Mouse (Mus musculus): ENCODE data around the gene Arsb. TPM values are rescaled to one million over a fixed set of nuclear protein-coding genes. Genes with fewer than 3 reads are reported as not detected.

Arsb gene
- polyA plus RNA-seq, 1 experiment from 2014 or later, result 4.1 TPM

DNA sequence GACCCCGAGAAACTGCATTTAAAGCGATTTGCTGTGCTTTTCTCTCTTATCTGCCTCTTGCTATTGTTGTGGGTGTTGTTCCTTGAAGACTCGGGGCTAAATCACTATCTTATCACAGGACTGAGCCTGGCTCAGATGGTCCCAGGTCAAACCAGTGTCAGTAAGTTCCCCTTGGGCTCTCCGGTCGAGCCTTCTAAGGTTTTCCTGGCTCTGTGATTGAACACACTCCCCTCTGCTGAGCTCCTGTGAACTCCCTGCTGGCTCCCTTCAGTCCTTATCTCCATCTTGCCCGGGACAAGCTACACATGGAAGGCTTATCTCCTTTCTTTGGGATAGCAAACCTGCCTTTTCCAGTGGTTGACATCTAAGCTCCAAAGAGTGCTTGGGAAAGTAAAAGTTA lies 180.1 kb downstream of the Arsb start:
- DNase-seq (no peak), ATAC-seq (no peak)
- Histone ChIP-seq H3K36me3 (replicated peaks; ENCODE audit: insufficient read depth, low read length) (no peaks in the 10 kb centered on the region), H3K9me3 (ENCODE audit: low read length) (no peaks in the 10 kb centered on the region), H3K27me3 (ENCODE audit: insufficient read depth, low read length) (no peaks in the 10 kb centered on the region), H3K4me1 (ENCODE audit: insufficient read depth) (peaks cover 2% of the 10 kb centered on the region; the same call in 1 of the 2 replicates), H3K4me3 (ENCODE audit: low read depth, low read length) (no peak overlapping the region), H3K9ac (replicated peaks) (no peak overlapping the region), H3K4me2 (ENCODE audit: low read depth, low read length) (no peak overlapping the region), H3K27ac (ENCODE audit: low read depth) (no peak overlapping the region)
- WGBS (ENCODE audit: insufficient replicate concordance), result 29% methylated on average over 6 of the region's 6 CpGs
- TF ChIP-seq EP300 (IDR thresholded peaks at IDR 0.05; ENCODE audit: low read depth) (no peak), CTCF (IDR thresholded peaks at IDR 0.05; ENCODE audit: low read depth) (no peak)

DNA sequence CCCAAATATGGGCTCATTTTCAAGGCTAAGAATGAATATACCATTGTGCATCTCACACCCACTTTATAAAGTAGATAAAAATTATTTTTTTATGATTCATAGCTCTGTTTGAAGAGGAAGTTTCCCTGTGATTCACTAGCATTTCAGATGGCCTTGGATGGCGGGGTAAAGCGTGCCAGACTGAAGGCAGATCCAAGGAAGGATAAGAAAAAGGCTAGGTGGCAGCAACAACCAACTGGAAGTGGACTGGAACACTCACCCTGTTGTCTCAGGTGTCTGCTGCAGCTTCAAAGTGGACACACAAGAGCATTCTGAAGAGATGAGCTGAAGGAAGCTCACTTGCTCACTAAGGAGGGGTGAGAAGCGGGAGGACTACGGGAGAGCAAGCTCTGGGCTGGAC lies 181.0 kb downstream of the Arsb start:
- Histone ChIP-seq H3K27ac (ENCODE audit: low read depth) (no peak overlapping the region), H3K4me3 (ENCODE audit: low read depth, low read length) (no peak overlapping the region), H3K4me1 (ENCODE audit: insufficient read depth) (peaks cover 2% of the 10 kb centered on the region; the same call in 1 of the 2 replicates), H3K27me3 (ENCODE audit: insufficient read depth, low read length) (no peaks in the 10 kb centered on the region), H3K9ac (replicated peaks) (no peak overlapping the region), H3K9me3 (ENCODE audit: low read length) (no peaks in the 10 kb centered on the region), H3K4me2 (ENCODE audit: low read depth, low read length) (no peak overlapping the region), H3K36me3 (replicated peaks; ENCODE audit: insufficient read depth, low read length) (no peaks in the 10 kb centered on the region)
- 81% methylated on average over 4 of the region's 4 CpGs for WGBS (ENCODE audit: insufficient replicate concordance)
- TF ChIP-seq CTCF (IDR thresholded peaks at IDR 0.05; ENCODE audit: low read depth) (no peak), EP300 (IDR thresholded peaks at IDR 0.05; ENCODE audit: low read depth) (no peak)
- ATAC-seq, result no peak
- no peak for DNase-seq

DNA sequence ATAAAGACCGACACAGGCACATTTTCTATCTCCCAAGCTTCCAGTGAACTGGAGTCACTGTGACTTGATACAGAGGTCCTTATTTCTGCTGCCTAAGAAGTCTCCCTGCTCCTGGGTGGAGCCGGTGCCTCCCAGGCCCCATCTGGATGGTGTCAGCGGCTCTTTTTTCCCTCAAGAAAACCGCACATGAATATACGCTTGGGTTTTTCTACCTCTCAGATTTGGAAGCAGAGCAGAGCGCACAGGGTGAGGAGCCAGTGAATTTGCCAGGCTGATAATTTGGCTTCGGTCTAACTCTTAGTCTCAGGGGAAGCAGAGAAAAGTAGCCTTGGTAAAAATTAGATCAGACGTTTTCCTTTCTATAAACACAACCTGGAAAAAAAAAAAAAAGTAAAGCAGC lies 186.5 kb downstream of the Arsb start:
- H3K9me3 ChIP-seq (ENCODE audit: low read length), result no peaks in the 10 kb centered on the region
- TF ChIP-seq CTCF (IDR thresholded peaks at IDR 0.05; ENCODE audit: low read depth) (no peak), EP300 (IDR thresholded peaks at IDR 0.05; ENCODE audit: low read depth) (no peak)
- H3K27me3 ChIP-seq (ENCODE audit: insufficient read depth, low read length), result no peaks in the 10 kb centered on the region
- WGBS (ENCODE audit: insufficient replicate concordance), result 78% methylated on average over 8 of the region's 8 CpGs
- H3K4me3 ChIP-seq (ENCODE audit: low read depth, low read length), result no peak overlapping the region
- no peaks in the 10 kb centered on the region for H3K36me3 ChIP-seq (replicated peaks; ENCODE audit: insufficient read depth, low read length)
- H3K27ac ChIP-seq (ENCODE audit: low read depth), result no peak overlapping the region
- ATAC-seq, result no peak
- no peaks in the 10 kb centered on the region for H3K4me1 ChIP-seq (ENCODE audit: insufficient read depth)
- H3K9ac ChIP-seq (replicated peaks), result no peak overlapping the region
- no peak overlapping the region for H3K4me2 ChIP-seq (ENCODE audit: low read depth, low read length)
- no peak for DNase-seq

DNA sequence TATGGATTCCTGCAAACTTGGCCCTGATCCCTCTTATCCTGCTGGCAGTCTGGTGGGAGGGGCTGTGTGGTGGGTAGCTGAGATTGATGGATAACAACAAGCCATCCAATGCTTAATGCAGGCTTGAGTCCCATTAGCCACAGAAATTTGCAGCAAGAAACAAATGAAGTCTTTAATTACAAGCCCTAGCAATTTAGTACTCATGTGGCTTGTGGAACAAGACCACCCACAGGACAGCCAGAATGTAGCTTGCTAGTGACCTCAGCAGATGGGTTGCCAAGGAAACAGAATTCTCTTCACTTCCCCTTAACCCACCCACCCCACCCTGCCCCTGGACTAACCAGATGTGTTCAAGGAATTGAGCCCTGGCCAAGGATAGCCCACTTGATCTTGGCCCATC lies 194.8 kb downstream of the Arsb start:
- Histone ChIP-seq H3K9me3 (ENCODE audit: low read length) (no peaks in the 10 kb centered on the region), H3K27me3 (ENCODE audit: insufficient read depth, low read length) (no peaks in the 10 kb centered on the region), H3K4me2 (ENCODE audit: low read depth, low read length) (no peak overlapping the region), H3K36me3 (replicated peaks; ENCODE audit: insufficient read depth, low read length) (no peaks in the 10 kb centered on the region), H3K4me3 (ENCODE audit: low read depth, low read length) (no peak overlapping the region), H3K9ac (replicated peaks) (no peak overlapping the region), H3K4me1 (ENCODE audit: insufficient read depth) (no peaks in the 10 kb centered on the region), H3K27ac (ENCODE audit: low read depth) (no peak overlapping the region)
- ATAC-seq, result no peak
- TF ChIP-seq CTCF (IDR thresholded peaks at IDR 0.05; ENCODE audit: low read depth) (no peak), EP300 (IDR thresholded peaks at IDR 0.05; ENCODE audit: low read depth) (no peak)
- DNase-seq, result no peak

DNA sequence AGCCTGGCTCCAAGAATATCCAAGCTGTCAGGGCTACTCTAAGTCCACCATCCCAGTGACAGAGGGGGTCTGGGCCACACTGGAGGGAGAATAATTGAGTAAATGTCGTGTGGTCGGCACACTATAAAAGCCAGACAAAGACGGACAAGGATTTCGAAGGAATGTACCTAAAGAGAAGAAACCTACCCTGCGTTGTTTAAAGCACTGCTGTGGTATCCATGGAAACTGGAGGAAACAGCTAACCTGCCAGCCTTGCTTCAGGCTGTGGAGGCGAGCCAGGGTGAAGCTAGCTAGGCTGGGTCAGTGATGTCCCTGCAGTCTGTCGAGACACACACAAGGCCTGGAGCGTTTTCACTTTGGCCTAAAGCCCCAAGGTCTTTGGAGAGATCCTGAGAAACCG lies 195.7 kb downstream of the Arsb start:
- H3K4me1 ChIP-seq (ENCODE audit: insufficient read depth), result no peaks in the 10 kb centered on the region; the same call in 1 of the 2 replicates
- H3K9me3 ChIP-seq (ENCODE audit: low read length), result no peaks in the 10 kb centered on the region
- ATAC-seq, result no peak
- no peak overlapping the region for H3K4me2 ChIP-seq (ENCODE audit: low read depth, low read length)
- H3K27me3 ChIP-seq (ENCODE audit: insufficient read depth, low read length), result no peaks in the 10 kb centered on the region
- WGBS (ENCODE audit: insufficient replicate concordance), result 70% methylated on average over 9 of the region's 9 CpGs
- H3K36me3 ChIP-seq (replicated peaks; ENCODE audit: insufficient read depth, low read length), result no peaks in the 10 kb centered on the region
- no peak for DNase-seq
- no peak overlapping the region for H3K9ac ChIP-seq (replicated peaks)
- no peak overlapping the region for H3K4me3 ChIP-seq (ENCODE audit: low read depth, low read length)
- no peak overlapping the region for H3K27ac ChIP-seq (ENCODE audit: low read depth)
- TF ChIP-seq CTCF (IDR thresholded peaks at IDR 0.05; ENCODE audit: low read depth) (no peak), EP300 (IDR thresholded peaks at IDR 0.05; ENCODE audit: low read depth) (no peak)

DNA sequence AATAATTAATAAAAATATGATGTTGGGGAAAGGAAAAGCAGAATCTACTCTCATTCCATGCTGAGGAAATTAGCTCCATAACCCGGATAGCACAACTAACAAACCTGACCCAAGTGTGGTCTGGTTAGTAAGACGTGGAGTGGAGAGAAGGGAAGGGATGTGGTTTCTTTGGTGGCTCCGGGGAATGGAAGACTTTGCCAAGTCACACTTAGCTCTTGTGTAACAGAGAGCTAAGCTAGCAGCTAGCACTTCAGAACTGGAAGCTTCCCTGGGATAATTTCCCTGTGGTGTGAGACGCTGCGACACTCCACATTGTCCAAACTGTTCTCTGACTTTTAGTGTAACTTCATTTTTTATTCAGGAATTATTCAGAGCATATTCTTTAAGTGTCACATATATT lies 198.7 kb downstream of the Arsb start:
- WGBS (ENCODE audit: insufficient replicate concordance), result 44% methylated on average over 5 of the region's 5 CpGs
- TF ChIP-seq CTCF (IDR thresholded peaks at IDR 0.05; ENCODE audit: low read depth) (no peak), EP300 (IDR thresholded peaks at IDR 0.05; ENCODE audit: low read depth) (no peak)
- DNase-seq (no peak), ATAC-seq (no peak)
- Histone ChIP-seq H3K4me1 (ENCODE audit: insufficient read depth) (no peaks in the 10 kb centered on the region; the same call in 1 of the 2 replicates), H3K27ac (ENCODE audit: low read depth) (no peak overlapping the region), H3K9me3 (ENCODE audit: low read length) (no peaks in the 10 kb centered on the region), H3K9ac (replicated peaks) (no peak overlapping the region), H3K27me3 (ENCODE audit: insufficient read depth, low read length) (no peaks in the 10 kb centered on the region), H3K36me3 (replicated peaks; ENCODE audit: insufficient read depth, low read length) (no peaks in the 10 kb centered on the region), H3K4me3 (ENCODE audit: low read depth, low read length) (no peak overlapping the region), H3K4me2 (ENCODE audit: low read depth, low read length) (no peak overlapping the region)

DNA sequence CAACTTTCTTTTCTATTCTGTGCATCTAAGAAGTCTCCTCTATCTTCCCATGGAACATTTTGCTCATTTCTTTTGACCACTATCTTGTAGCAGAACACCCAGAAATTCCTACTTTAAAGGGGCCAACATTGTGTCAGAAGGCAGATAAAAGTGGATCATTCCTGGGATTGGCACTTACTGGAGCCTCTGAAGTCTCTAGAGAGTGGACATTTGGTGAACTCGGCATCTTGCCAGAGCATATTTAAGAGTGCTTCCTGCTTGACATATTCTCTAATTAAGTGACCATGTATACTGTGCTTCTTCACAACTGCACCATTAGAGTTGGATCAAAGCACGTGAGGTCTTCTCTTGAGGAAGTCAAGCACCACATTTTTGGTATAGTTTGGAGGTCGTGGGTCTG lies 201.0 kb downstream of the Arsb start:
- DNase-seq (no peak), ATAC-seq (no peak)
- no peak for TF ChIP-seq CTCF (IDR thresholded peaks at IDR 0.05; ENCODE audit: low read depth)
- no peak for TF ChIP-seq EP300 (IDR thresholded peaks at IDR 0.05; ENCODE audit: low read depth)
- H3K4me3 ChIP-seq (ENCODE audit: low read depth, low read length), result no peak overlapping the region
- H3K4me2 ChIP-seq (ENCODE audit: low read depth, low read length), result no peak overlapping the region
- H3K9me3 ChIP-seq (ENCODE audit: low read length), result no peaks in the 10 kb centered on the region
- 60% methylated on average over 3 of the region's 3 CpGs for WGBS (ENCODE audit: insufficient replicate concordance)
- H3K27me3 ChIP-seq (ENCODE audit: insufficient read depth, low read length), result no peaks in the 10 kb centered on the region
- H3K36me3 ChIP-seq (replicated peaks; ENCODE audit: insufficient read depth, low read length), result no peaks in the 10 kb centered on the region
- H3K9ac ChIP-seq (replicated peaks), result no peak overlapping the region
- H3K4me1 ChIP-seq (ENCODE audit: insufficient read depth), result no peaks in the 10 kb centered on the region; the same call in 1 of the 2 replicates
- no peak overlapping the region for H3K27ac ChIP-seq (ENCODE audit: low read depth)

Measured in liver, postnatal 0 days (tissue).